Mouse (Mus musculus) MN1 (cell line): Measurements from ENCODE around the gene Ppp2r5c.

Experiments
- DNase-seq: peaks from one replicate; pipeline ENCODE4 v3.0.0-alpha.2; 2016; ENCODE audit warnings: low spot score

The Ppp2r5c gene

DNA sequence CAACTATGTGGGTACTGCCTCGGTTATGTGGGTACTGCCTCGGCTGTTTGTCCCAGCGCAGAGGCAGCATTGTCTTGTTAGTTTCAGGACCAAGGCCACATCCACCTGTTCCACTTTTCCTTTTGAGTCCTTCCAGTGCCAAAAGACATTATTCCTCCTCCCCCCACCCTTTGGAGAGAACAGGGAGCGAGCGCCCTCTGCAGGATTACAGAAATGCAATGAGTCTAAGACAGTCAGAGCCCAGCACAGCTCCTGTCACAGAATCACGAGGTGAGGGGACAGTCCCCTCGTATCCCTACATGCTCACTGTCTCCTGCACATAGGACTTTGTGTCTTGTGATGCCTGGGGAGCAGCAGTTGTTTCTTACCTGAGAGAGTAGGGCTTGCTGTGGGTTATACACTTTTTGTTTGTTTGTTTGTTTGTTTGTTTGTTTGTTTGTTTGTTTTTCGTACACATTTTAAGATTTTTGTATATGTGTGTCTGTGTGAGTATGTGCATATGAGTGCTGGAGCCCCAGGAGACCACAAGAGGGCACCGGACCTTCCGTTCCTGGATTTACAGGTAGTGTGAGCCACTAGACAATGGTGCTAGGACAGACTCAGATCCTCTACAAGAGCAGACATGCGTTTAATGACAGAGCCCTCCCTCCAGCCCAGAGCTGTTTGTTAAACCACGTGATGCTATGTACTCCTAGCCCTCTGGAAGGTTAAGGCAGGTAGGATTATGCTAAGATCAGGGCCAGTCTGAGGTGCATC, 43.2 kb downstream of the Ppp2r5c start:
- DNase-seq: no peak

DNA sequence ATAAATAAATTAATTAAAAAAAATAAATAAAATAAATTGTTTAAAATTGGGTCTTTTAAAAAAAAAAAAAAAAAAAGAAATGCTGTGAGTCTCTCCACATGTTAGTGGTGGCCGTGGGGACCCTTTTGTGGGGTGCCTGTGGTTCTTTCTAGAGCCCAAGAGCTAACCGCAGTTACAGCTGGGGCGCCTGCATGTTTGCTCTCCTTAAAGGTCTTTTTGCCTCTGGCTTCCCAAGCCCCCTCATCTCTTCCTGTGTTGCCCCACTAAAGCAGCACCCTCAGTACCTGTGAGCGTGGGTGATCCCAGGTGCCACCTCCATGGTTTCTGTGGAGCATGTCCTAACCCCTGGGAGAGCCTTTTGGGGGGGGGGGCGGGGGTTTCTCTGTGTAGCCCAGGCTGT, 45.5 kb downstream of the Ppp2r5c start:
- no peak for DNase-seq

DNA sequence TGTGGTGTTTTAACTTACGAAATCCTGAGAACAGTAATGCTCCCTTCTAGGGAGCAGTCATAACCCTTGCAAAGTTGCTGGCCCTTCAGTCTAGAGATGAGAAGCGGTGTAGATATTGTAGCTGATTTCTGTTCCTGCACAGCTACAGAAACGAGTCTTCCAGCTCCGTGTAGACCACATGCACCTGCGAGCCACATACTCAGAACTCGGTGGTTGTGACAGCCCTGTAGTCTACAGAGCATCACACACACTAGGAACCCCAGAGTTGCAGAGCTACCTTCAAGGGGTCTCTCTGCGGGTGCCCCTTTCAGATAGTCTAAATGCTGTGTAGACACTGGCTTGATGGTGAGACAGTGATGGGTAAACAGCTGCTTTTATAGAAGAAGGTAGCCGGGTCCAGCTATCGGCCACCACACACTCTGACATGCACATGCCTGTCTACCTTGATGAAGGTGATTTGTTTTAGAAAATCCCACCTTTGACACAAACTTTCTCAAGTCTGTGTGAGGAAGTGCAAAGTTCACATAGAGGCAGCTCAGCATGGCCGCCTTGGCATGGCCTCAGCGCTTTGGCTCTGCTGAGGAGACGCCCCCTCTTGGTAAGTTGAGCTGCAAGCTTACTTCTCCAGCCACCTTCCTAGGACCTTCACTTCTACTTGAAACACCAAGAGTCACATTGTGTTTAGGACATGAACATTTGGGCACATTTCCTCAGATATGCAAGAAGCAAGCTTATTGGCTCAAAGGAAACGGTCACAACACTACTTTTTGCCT, 46.9 kb downstream of the Ppp2r5c start:
- no peak for DNase-seq

DNA sequence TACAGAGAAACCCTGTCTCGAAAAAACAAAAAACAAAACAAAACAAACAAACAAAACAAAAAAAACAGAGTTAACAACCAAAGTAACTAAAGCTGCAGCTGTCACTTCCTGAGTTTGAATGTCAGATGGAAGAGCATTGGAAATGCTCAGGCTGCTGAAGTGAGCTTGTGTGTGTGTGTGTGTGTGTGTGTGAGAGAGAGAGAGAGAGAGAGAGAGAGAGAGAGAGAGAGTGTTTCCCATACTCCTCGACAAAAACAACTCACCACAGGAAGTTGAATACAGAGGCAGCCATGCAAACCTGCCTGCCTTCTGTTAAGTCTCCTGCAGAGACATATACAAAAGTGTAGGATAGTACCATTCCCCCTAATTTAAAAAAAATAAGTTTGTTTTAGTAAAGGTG, 47.9 kb downstream of the Ppp2r5c start:
- no peak for DNase-seq

DNA sequence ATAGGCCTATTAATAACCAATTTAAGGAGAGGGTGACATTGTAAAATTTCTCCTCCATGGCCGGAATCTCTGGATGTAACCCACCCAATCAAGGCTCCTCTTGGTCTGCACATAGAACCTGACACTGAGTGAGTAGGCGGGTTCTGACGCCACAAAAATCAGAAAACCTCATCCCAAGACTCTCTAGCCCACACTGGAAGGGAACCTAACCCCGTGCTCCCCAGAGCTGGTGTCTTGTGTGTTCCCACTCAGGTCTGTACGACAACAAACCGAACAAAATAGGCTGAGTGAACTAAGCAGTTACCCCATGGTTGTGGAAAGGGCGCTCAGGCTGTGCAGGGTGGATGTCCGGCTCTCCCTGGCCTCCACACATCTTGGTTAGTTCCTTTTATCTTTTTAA, 48.3 kb downstream of the Ppp2r5c start:
- DNase-seq: no peak

DNA sequence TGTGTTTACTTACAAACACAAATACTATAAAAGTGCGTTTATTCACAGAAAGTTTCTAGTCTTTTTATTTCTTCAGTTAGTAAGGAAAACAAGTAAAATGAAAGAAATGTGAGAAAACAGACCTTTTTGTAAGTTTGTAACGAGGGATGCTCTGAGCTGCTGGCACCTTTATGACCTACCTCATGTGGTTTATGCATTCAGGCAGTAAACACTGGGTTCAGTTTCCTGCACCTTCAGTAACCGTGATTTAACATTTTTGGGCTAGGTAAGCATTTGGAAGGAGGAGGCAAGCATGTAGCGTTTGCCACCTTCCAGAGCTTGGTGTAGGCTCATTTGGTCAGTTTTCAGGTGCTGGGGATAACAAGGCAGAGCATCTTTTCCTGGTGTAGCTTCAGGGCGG, 49.1 kb downstream of the Ppp2r5c start:
- no peak for DNase-seq

DNA sequence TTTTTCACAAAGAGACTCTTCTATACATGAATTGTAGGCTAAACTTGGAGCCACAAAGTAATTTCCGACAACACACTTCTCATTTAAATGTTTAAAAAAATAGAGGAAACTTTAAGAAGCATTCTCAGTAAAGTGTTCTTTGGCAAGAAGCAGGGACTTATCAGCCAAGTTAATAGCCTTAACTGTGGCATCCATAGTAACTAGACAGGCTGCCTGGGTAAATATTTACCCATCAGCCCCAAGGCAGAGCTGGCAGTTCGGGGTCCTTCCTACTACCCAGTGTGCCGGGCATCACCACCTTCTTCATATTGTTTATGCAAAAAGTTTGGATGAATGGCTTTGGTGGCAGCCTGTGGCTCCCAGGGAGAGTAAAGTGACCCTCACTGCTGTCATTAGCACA, 50.1 kb downstream of the Ppp2r5c start:
- no peak for DNase-seq

DNA sequence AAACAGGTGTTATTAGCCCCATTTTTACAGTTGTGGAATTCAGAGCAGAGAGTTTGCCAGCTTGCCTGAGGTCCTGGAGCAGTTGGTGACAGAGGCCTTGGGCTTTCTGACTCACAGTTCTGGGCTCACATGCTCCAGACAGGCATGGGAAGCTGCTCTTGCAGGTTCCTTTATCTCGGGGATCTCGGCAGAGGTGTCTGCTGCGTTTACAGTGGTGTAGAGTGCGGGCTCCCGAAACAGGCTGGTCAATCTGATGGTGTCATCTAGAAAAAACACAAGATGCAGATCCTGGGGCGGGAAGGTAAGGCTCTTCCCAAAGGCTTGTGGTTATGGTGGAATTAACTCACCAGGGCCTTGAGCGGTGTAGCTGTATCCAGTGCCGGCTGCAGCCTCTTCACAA, 50.6 kb downstream of the Ppp2r5c start:
- peak; percentile 69 for DNase-seq

DNA sequence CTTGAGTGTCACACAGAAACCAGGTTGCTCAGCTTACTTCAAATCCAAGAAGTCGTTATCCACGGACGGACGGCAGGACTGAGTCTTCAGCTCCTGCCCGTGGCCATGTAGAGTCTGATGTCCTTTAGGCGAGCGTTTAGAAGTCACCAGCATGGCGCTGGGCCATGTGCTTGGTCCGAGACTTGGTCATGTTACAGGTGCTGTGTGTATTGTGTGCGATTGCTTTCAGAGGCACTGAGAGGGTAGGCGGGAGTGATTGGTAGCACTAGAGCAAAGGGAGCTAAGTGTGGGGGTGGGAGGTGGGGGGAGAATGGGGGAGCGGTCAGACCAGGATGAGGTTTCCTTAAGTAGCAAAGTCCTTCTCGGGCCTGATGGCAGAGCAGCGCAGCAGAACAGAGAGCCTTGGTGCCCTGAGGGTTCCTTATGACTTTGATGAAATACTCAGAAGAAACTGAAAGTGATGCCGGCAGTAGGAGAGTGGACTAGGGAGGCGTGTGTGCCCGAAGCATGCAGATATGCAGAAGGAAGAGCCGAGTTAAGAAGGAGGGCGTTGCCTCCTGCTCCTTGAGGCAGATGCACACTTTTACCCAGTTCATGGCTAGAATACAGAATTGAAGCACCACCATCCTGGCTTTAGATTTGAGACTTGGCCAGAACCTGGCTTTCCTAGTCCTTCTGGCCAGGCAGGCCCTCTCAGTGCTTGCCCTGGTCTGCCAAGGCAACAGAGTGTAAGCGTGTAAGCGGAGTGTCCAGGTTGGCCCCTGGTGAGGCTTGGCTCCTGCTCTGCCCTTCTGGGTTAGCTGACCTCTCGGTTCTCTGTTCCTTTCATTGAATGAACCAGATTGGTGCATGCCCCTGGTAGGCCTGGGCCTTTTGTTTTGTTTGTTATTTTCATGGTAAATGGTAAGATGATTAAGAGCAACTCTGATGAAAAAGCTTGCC, 51.6 kb downstream of the Ppp2r5c start:
- DNase-seq: no peak

DNA sequence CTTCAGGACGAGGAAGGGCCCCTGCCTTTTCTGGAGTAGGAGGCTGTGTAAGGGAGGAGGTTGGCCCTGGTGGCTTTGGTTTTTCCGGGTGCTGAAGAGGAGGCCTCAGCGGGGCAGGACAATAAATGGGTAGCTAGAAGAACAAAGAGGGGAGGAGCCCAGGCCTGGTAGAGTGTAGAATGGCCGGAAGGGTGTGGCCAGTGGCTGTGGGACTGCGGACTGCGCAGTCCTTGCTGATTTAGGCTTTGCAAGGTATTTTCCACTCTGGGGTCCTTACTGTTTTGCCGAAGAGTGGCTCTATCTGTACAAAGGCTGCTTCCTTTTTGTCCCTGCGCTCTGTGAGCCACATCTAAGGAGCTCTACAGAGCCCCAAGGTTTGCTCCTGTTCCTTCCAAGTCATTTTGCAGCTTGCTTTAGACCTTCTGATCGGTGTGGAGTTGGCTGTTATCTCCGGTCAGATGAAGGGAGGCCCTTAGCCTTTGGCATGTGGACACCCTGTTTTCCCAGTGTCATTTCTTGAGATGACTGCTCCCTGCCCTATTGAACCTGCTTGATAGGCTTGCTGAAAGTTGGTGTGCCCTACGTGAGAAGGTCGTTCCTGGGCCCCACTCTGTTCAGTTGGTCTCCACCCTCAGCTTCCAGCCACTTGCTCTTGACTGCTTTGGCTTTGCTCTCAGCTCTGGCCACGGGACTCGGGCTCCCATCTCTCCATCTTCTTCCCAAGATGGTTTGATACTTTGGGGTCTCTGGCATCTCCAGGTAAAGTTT, 52.5 kb downstream of the Ppp2r5c start:
- DNase-seq: no peak

DNA sequence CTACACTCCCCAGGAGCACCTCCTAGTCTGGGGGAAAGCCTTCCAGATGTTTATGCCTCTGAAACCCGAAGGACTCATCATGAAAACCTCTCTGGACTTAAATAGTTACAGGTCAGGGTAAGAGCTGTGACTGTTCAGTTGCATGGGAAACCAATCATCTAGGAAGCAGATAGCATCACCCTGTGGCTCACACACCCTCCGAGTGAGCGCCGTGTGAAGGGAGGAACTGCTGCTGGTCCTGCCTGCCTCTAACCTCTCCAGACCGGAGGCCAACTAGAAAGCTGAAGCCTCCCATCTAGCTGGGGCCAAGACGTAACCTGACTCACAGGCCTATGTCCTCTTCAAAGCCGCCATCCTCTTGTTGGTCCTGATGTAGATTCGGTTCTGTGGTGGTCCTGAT, 53.2 kb downstream of the Ppp2r5c start:
- no peak for DNase-seq

DNA sequence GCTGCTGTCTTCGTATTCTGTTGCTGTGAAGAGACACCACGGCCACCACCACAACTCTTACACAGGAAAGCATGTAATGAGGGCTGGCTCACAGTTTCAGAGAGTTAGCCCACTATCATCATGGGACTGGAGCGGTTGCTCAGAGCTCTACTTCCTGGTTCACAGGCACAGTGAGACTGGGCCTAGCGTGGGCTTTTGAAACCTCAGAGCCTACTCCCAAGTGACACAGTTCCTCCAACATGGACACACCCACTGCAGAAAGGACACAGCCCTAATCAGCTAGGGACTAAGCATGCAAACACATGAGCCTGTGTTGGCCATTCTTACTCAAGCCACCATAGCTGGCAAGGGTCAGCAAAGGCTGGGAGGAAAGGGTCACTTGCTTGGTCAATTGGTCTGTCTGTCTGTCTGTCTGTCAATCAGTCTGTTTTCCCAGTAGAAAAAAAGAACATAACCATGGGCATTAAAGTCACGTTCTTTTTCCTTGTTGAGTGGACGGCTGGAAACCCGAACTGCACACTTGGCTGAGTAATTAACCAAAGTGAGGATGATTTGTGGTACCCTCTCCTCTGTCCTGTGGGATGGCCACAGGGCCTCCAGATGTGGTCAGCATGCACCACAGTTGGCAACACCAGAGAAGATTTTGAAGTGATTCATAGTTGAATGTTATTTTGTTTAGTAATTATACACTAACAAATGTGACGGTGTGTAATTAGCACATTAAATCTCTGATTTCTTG, 56.7 kb downstream of the Ppp2r5c start:
- DNase-seq: no peak

DNA sequence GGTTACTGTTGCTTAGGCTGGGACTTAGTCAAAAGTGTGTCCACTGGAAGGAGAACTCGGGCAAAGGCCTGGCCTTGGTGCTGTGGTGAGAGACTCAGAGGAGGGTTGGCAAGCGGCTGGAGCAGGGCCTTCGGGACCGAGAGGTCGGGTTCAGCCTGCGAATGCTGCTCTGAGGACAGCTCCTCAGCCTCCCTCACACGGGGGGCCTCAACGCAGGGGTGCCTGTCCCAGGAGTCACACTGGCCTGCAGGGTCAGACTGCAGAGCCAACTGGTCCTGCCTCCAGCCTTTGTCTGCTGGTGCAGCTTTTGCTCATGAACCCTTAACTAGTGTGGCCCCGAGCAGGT, 57.2 kb downstream of the Ppp2r5c start:
- no peak for DNase-seq

DNA sequence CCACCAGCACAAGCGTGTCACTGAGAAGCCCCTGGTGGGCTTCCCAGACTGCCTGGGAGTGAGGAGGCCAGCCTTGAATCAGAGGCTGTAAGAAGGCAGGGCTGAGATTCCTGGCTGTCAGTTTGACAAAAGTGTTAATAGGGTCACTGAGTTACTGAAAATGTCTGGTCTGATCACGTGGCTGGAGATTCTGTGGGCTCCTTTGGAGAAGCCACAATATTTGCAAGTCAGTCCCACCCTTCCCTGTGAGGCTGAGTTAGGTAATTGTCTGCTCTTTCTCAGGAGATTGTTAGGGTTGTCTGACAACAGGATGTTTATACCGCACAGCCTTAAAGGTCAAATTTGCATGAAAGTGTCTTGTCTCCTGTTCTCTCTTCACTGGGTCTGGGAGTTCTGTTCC, 57.9 kb downstream of the Ppp2r5c start:
- DNase-seq: no peak

DNA sequence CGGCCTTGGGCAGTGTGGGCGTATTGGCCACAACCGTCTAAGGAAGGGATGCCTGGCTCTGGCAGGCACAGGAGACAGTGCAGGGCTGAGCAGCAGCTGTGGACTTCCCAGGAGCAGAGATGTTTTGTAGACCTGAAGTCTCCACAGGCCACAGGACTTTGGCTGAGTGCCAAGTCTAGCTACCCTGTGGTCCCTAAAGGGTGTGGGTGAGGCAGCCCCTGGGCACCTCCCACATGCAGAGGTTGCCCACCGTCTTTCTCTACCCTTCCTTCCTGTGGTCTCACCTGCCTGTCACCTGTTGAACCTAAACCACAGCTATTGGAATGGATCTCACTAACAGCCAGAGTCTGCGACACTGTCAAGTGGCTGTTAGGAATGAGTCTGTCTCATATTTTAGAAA, 59.1 kb downstream of the Ppp2r5c start:
- no peak for DNase-seq

DNA sequence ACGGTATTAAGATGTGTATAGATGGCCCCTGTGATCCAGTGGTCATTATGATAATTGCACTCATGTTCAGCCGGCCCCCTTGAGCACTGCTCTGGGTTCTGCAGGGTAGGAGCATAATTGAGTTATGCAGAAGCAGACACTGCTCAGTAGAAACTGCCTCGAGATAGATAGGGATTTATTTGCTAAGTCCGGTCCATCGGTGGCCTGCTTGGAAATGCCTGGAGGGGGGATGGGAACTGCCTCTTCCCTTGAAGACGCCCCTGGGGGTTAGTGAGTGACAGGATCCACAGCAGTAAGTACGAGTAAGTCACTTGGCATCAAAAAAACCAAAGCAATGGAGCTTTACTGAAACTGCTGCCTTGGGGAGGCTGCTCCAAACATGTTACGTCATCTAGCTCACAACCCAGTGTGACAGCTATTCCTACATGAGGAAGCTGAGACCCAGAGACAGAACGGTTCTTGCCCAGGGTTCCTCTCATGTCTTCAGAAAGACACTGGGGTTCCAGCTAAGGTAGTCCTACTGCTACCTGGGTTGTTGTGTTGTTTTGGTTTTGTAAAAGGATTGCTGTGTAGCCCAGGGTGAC, 60.9 kb downstream of the Ppp2r5c start:
- peak; percentile 79 for DNase-seq

DNA sequence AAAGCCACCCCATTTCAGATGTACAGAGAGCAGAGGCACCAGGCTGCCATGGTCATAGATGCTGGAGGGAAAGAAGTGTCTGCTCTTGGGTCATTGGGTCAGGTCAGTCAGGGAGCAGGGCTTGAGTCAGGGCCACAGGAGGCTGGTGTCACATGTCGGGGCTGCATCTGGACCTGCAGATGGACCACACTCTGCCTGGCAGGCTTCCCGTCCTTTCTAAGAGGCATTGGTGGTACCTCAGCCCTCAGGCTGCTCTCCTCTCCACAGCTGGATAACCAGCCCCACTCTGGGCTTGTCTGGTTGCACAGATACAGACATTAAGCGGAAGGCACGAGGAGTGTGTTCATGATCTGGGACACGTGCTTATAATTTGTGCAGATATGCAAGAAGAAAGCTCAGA, 61.8 kb downstream of the Ppp2r5c start:
- peak; percentile 37 for DNase-seq

DNA sequence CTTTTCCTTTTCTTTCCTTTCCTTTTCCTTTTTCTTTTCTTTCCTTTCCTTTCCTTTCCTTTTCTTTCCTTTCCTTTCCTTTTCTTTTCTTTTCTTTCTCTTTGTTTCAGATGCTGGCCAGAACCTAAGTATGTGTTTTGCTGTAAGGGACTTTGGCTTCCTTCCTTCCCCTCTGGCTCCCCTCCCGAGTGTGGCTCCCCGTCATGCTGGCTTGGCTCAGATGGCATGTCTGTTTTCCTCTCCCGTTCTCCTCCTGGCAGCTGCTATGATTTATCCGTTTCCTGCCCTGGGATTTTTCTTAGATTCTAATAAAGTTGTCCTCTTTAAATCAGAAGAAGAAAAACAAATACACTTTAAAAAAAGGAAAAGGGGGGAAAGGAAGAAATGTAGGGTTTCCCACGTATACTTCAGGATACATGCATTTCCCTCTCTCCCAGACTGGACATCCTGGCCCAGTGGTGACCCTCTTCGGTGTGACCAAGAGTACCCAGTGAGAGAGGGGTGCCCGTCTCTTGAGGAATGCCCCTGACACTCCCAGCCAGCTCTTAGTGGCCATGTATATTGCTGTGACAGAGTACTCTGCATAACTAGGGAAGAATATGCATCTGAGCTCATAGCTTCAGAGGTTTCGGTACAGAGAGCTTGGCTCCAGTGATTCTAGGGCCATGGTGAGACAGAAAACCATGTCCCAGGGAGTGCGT, 63.4 kb downstream of the Ppp2r5c start:
- DNase-seq: no peak

DNA sequence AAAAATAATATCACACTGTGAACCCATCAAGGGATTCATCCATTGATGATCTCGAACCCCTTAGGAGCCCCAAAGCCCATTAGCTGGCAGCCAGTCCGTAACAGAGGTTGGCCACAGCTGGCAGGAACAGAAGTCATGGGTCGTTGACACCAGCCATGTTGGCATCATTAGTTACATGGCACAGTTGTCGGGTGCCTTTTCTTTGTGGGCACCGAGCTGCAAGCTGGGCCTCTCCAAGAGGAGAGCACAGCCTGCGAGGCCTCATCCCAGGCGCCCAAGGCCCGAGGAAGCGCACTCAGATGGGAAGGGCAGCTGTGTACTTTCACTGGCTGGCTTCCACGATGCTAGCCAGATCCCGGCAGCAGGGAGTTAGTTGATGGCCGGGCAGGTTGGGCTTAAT, 64.3 kb downstream of the Ppp2r5c start:
- peak; percentile 48 for DNase-seq

DNA sequence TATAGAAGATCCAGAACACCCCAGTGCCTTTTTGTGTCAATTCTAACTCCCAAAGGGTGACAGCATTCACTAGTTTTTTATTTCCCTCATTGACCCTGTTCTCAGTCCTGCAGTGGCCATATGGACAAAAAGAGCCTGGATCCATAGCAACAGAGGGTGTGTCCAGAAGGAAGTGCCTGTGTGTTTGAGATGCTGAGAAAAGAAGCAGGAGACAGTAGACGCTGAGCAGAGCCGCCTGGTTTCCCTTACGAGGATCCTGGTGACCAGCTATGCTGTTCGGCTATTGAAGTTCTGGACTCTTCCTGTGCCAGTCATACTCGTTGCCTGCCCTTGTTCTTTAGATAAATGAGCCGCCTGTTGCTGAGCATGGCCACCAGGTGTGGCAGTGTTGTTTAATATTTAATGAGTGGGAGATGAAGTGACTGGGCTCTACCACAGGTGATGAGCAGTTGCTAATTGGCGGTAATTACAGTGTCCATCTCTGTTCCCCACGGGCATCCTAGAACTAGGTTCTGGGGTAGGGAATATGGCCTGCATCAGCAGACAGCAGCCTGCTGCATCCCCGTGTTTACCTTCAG, 65.0 kb downstream of the Ppp2r5c start:
- DNase-seq: peak; percentile 80
